Mouse (Mus musculus) kidney, embryonic 16.5 days (tissue): ENCODE results near the gene Ntn3. TPM values are rescaled to one million over a fixed set of nuclear protein-coding genes. Genes with fewer than 3 reads are reported as not detected.

Experiments used
- ATAC-seq: fragments of 200-750 bp; cut with Nextera tagmentation; 2 replicates; pipeline ENCODE4 v1.8.0; 2017; ENCODE audit warnings: moderate TSS enrichment; ENCODE audit not compliant: low FRiP score, low TSS enrichment
- H3K27ac ChIP-seq: fragments of 300-500 bp; sonication (generic); 2 replicates; pipeline ENCODE4 v1.5.1; 2014; ENCODE audit warnings: low read length
- H3K27me3 ChIP-seq: fragments of 300-500 bp; sonication (generic); 2 replicates; pipeline ENCODE4 v1.6.1; 2014; ENCODE audit warnings: low read length, control low read depth, mixed read lengths; ENCODE audit not compliant: insufficient read depth
- H3K36me3 ChIP-seq: fragments of 300-500 bp; sonication (generic); 2 replicates; pipeline ENCODE4 v1.6.1; 2014; ENCODE audit warnings: low read length, control low read depth, mixed read lengths; ENCODE audit not compliant: insufficient read depth
- H3K4me1 ChIP-seq: fragments of 300-500 bp; sonication (generic); 2 replicates; pipeline ENCODE4 v1.6.1; 2014; ENCODE audit warnings: low read length, control low read depth, mixed read lengths; ENCODE audit not compliant: insufficient read depth
- H3K4me2 ChIP-seq: fragments of 300-500 bp; sonication (generic); replicated peaks from 2 replicates; pipeline ENCODE4 v1.6.1; 2014; ENCODE audit warnings: low read depth, low read length
- H3K4me3 ChIP-seq: fragments of 300-500 bp; sonication (generic); 2 replicates; pipeline ENCODE4 v1.5.1; 2014; ENCODE audit warnings: mild to moderate bottlenecking, low read length
- H3K9ac ChIP-seq: fragments of 300-500 bp; sonication (generic); replicated peaks from 2 replicates; pipeline ENCODE4 v1.6.1; 2014; ENCODE audit warnings: low read length
- H3K9me3 ChIP-seq: fragments of 300-500 bp; sonication (generic); 2 replicates; pipeline ENCODE4 v1.6.1; 2016; ENCODE audit warnings: low read length, control low read depth
- WGBS: fragments of 180-500 bp; shearing (Covaris S2); extraction: QIAGEN DNeasy Blood & Tissue Kit; methylation state at CpG from one replicate; pipeline ENCODE4 v1.1.7; 2014; 5-methylcytosine and 5-hydroxymethylcytosine counted together
- polyA plus RNA-seq: library from polyadenylated mRNA; unstranded; fragments of >200 nt; fragmentation: Nextera tagmentation; extraction: Ambion mirVana; gene quantifications from 2 replicates; pipeline ENCODE4 v1.2.1, GENCODE M21; 2015

The Ntn3 gene
- polyA plus RNA-seq, 1 experiment from 2014 or later: 4.3 TPM

DNA sequence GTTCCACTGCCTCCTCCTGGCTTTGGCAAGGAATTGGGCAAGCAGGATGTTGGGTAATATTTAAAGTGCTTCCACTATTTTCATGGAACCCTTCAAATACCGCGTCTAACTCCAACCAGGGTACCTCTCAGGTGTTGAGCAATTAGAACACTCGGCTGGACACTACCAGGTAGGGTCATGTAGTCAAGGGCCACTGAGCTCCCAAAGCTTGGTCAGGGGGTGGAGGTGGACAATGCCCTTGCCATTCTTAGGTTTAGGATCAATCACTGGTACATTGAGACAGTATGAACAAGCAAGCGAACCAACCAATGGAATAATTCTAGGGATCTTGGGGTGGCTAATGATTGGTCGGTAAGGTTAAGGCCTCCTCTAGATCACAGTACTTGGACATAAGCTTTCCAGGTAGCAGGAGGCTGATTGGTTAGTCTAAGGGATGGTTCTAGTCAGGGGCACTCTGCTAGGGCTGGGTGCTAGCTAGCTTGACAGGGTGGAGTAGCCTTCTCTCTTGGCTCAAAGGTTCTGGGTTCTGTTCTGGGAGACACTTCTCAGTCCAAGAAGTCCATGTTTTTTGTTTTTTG lies 3.2 kb upstream of the Ntn3 start:
- H3K9me3 ChIP-seq: no peaks in the 10 kb centered on the region
- peak overlapping the region; percentile 55 for H3K4me3 ChIP-seq
- WGBS: 30% methylated on average over 5 of the region's 5 CpGs
- no peak overlapping the region for H3K9ac ChIP-seq
- H3K27me3 ChIP-seq: peaks cover 7% of the 10 kb centered on the region
- peaks cover 12% of the 10 kb centered on the region for H3K36me3 ChIP-seq
- ATAC-seq: no peak
- H3K4me2 ChIP-seq: peak overlapping the region; percentile 79
- H3K27ac ChIP-seq: no peak overlapping the region
- H3K4me1 ChIP-seq: peaks cover 43% of the 10 kb centered on the region

DNA sequence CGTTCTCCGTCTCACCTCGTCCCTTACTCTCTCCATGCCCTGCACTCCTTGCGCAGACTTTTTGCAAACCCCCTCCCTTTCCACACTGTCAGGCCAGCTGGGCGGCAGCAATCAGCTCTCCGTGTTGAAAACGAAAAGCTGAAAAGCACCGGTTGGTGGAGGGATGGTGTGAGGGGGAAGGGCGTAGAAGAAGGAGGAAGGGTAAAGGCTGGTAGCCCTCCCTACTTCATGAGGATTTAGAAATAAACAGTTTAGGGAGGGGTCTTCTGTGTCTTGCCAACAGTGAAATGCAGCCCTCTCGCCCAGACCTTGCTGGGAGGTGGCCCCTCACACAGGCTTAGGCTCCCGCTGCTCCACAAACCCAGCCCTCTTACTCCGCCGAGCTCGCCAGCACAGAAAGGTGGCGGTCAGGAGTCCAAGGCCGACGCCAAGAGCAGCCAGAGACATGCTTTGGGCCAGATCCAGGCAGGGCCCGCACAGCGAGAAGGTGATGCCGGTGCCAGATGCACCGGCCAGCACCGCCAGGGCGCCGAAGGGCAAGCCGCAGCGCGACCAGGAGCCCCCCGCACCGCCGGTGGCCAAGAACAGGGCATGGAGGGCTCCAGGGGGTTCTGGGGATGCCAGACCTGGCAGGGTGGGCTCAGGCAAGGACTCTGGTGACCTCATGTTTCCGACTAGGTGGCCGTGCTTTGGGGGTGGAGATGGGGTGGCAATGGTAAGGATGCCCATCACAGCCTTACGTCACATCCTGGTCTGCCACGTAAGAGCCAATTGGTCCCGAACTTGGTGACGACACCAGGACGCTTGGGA lies 2.5 kb upstream of the Ntn3 start:
- Histone ChIP-seq H3K4me2 (peak overlapping the region; percentile 79), H3K4me3 (peak overlapping the region; percentile 55), H3K4me1 (peaks cover 49% of the 10 kb centered on the region), H3K27me3 (peaks cover 11% of the 10 kb centered on the region), H3K36me3 (peaks cover 11% of the 10 kb centered on the region), H3K9ac (peak overlapping the region; percentile 66), H3K9me3 (no peaks in the 10 kb centered on the region), H3K27ac (no peak overlapping the region)
- peak; percentile 3; the same call in 1 of the 2 replicates for ATAC-seq
- WGBS: 3% methylated on average over 37 of the region's 37 CpGs

DNA sequence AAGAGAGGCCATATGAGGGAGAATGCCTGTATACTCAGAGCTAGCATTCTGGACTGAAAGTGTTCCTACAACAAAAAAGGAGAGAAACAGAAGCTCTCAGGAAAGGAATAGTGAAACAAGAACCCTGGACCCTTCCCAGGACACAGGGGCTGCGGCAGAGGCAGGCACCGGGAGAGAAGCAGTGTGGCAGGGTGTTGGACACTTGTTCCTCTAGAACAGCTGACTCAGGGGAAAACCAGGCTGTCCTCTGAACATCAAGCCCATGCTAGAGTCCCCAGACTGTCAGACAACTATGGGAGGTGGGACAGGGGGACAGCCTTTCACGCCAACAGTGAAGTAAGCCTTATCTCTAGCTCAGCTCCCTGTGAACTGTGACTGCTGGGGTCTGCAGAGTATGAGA lies 1.3 kb upstream of the Ntn3 start:
- H3K9ac ChIP-seq: no peak overlapping the region
- H3K4me3 ChIP-seq: no peak overlapping the region
- peaks cover 15% of the 10 kb centered on the region for H3K27me3 ChIP-seq
- no peaks in the 10 kb centered on the region for H3K9me3 ChIP-seq
- peaks cover 61% of the 10 kb centered on the region for H3K4me1 ChIP-seq
- no peak for ATAC-seq
- H3K27ac ChIP-seq: no peak overlapping the region
- H3K4me2 ChIP-seq: no peak overlapping the region
- peaks cover 1% of the 10 kb centered on the region for H3K36me3 ChIP-seq
- WGBS: 90% methylated on average over 3 of the region's 3 CpGs

DNA sequence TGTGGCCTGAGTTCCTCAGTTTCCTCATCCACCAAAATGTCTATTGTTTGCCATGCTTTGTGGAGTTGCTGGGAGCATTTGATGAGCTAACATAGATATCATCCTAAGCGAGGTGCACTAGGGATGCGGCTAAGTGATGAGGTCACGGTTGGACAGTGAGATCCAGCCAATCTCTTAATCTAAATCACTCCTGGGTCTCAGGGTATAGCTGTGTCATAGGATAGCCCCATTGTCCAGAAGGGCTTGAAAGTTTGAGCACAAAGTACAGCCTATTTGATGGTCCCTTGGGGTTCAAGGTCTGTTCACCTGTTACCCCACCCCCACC lies 547 bp upstream of the Ntn3 start:
- no peak for ATAC-seq
- Histone ChIP-seq H3K36me3 (no peaks in the 10 kb centered on the region), H3K4me2 (0 out of 2 replicates have a peak overlapping the region, but pooled peaks have one; percentile 94), H3K9me3 (no peaks in the 10 kb centered on the region), H3K4me3 (no peak overlapping the region), H3K9ac (no peak overlapping the region), H3K27ac (peak overlapping the region; percentile 73), H3K27me3 (peaks cover 15% of the 10 kb centered on the region), H3K4me1 (peaks cover 61% of the 10 kb centered on the region)
- WGBS: 69% methylated on average over 3 of the region's 3 CpGs

DNA sequence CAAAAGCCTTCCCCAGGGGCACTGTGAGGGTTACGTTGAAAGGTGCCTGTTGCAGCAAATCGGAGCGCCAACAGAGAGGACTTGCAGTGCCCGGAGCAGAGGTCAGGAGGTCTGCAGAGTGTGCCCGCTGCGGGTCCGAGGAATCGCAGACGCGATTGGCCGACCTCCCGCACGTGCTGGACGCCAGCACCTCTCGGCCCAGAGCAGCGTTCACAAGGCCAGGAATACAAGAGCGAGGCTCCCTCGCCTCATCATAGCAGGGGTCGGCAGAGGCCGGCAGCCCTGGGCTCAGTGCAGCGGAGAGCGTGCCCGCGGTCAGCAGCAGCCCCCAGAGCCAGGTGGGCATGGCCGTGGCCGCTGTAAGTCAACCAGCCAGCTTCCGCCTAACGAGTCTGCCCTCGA lies 689 bp downstream of the Ntn3 start:
- peak overlapping the region; percentile 73 for H3K27ac ChIP-seq
- peak; percentile 2; the same call in 1 of the 2 replicates for ATAC-seq
- WGBS: 1% methylated on average over 29 of the region's 29 CpGs

DNA sequence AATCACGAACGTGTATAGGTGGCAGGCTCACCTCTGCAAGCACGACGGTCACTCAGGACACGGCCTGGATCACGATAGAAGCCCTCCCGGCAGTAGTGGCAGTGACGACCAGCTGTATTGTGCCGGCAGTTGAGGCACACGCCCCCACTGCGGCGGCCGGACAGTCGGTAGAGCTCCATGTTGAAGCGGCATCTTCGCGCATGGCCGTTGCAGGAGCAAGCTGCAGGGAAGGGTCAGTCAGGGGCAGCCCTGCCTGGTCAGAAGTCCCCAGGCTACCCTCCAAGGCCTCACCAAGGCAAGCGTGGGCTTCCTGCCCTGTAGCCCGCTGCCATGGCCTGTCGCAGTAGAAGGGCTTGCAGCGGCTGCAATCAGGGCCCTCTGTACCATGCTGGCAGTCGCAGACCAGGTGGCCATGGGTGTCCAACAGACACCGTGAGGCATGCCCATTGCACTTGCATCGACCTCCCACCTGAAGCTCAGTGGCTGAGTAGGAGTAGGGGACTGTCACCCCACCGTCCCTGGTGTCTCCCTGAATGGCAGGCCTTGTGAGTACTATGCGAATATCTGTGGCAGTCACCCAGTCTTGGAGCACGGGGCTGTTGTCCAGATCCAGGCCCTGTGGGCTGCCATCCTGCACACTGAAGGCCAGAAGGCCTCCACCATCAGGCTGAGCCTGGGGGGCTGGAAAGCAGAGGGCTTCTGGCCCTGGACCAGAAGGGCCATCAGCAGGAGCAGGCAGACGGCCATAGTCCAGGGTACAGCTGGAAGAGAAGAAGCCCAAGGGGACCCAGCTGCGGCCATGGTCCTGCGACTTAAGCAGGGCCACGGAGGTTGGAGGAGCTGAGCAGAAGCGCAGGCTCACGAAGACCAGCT lies 1.3 kb downstream of the Ntn3 start:
- H3K27ac ChIP-seq: peak overlapping the region; percentile 73; the same call in 1 of the 2 replicates
- no peaks in the 10 kb centered on the region for H3K9me3 ChIP-seq
- peaks cover 69% of the 10 kb centered on the region for H3K4me1 ChIP-seq
- peak overlapping the region; percentile 73 for H3K4me3 ChIP-seq
- WGBS: 65% methylated on average over 34 of the region's 34 CpGs
- H3K36me3 ChIP-seq: no peaks in the 10 kb centered on the region
- H3K27me3 ChIP-seq: peaks cover 15% of the 10 kb centered on the region
- no peak for ATAC-seq
- peak overlapping the region; percentile 94 for H3K4me2 ChIP-seq
- peak overlapping the region; percentile 83 for H3K9ac ChIP-seq

More for the DNA sequence above, 689 bp downstream of the Ntn3 start:
- Histone ChIP-seq H3K4me2 (peak overlapping the region; percentile 94), H3K27me3 (peaks cover 15% of the 10 kb centered on the region), H3K4me1 (peaks cover 69% of the 10 kb centered on the region), H3K4me3 (peak overlapping the region; percentile 73), H3K36me3 (no peaks in the 10 kb centered on the region), H3K9ac (peak overlapping the region; percentile 83), H3K9me3 (no peaks in the 10 kb centered on the region)

DNA sequence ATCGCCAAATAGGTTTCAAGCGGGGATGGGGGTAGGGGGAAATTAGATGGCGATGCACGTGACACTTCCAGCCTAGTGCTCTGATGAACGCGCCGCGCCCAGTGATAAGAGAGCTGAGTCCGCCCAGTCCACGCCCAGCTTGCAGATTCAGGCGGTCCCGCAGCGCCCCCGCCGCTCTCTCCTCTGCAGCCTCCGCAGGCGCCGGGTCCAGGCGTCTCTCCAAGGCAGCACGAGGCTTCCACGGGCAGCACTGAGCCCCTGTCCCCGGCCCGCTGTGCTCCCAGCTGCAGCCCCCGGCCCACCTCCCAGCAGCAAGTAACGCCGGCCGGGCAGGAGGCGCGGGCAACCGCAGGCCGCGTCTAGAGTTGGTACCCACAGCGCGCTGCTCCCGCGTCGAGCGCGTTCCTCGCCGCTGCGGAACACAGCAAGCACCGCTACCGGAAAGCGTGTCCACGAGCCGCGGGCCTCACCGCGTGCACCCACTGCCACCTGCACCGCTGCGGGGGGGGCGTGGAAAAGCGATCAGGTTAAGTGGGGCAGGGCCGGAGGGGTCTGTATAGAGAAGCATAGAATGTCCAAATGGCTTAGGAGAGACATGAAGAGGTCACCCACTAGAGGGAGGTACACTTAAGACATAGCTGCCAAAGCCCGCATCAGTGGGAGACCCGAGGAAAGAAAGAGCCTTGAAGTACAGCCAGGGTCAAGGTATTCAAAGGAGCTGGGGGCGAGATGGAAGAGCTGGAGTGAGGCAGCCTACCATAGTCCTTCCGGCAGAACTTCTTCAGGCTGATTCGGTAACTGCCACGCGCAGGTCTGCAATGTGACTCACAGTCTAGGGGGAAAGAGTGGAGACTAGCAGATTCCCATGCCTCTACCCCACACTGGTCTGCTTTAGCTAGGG lies 2.6 kb downstream of the Ntn3 start:
- Histone ChIP-seq H3K9ac (peak overlapping the region; percentile 78), H3K4me1 (peaks cover 61% of the 10 kb centered on the region), H3K9me3 (no peaks in the 10 kb centered on the region), H3K27ac (no peak overlapping the region), H3K36me3 (no peaks in the 10 kb centered on the region), H3K27me3 (peaks cover 15% of the 10 kb centered on the region), H3K4me3 (peak overlapping the region; percentile 73), H3K4me2 (peak overlapping the region; percentile 94)
- 0 out of 2 replicates have a peak, but pooled peaks have one; percentile 12 for ATAC-seq
- 4% methylated on average over 62 of the region's 62 CpGs for WGBS

DNA sequence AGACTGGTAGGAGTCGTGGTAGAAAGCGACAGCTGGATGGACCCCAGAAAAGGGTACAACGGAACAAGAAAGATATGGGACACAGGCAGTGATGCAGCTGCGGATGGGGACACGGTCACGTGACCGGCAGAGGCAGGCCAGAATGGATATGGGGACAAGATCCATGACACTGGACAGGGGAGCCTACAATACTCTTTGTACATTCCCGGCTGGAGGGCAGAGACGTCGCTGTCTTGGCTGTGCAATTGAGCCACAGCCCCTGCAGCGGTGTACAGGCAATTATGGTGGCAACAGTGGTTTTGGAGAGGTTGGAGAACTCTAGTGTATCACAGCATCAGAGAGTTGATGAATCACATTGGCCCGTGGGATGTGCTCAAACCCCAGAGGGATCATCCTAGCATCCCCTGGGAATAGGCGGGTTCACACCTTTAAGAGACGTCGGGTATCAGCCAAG lies 3.4 kb downstream of the Ntn3 start:
- H3K4me1 ChIP-seq: peaks cover 54% of the 10 kb centered on the region
- 5% methylated on average over 15 of the region's 15 CpGs for WGBS
- peak; percentile 4 for ATAC-seq

More for the DNA sequence above, 3.4 kb downstream of the Ntn3 start:
- Histone ChIP-seq H3K9me3 (no peaks in the 10 kb centered on the region), H3K27ac (peak overlapping the region; percentile 22; the same call in 1 of the 2 replicates), H3K4me3 (peak overlapping the region; percentile 73), H3K36me3 (no peaks in the 10 kb centered on the region), H3K4me2 (peak overlapping the region; percentile 94), H3K9ac (peak overlapping the region; percentile 78), H3K27me3 (peaks cover 15% of the 10 kb centered on the region)
